ENCODE assay signal across 8 mouse cellular contexts in genomic region chr17:70755039-70755668, GRCm38 (mm10).
DNase-seq lines count a peak whose midpoint lies in the region; ATAC-seq lines count a peak whose summit lies in the region.

No protein-coding gene starts in this region.

- peak; percentile 78 for ATAC-seq in embryonic facial prominence, embryonic 15.5 days (ENCODE audit: insufficient number of reproducible peaks, low FRiP score, low TSS enrichment, low read depth)
- peak; percentile 51; the same call in 1 of the 2 replicates for ATAC-seq in heart, embryonic 11.5 days (replicated peaks; ENCODE audit: insufficient number of reproducible peaks, low FRiP score, low TSS enrichment)
- peak; percentile 59; the same call in 1 of the 2 replicates for ATAC-seq in kidney, embryonic 15.5 days (replicated peaks; ENCODE audit: low FRiP score)

- DNase-seq in 3T3-L1 (ENCODE audit: low read depth, low spot score) (peak; percentile 93), liver (peak; percentile 79)
- peak; percentile 93 for DNase-seq in adrenal gland, postnatal 36 days
- peak; percentile 37 to 66 for DNase-seq in monocyte, adult 2 months (ENCODE audit: low read depth in 1 of 2, low spot score in 2 of 2)
- peak; percentile 56 to 65 for DNase-seq in spleen, postnatal 14 days (ENCODE audit: low spot score in 2 of 2)

- H3K9me3 ChIP-seq in embryonic facial prominence, embryonic 15.5 days (replicated peaks), result no peaks in the 10 kb centered on the region
- no peaks in the 10 kb centered on the region for H3K9me3 ChIP-seq in heart, embryonic 11.5 days (replicated peaks; ENCODE audit: control insufficient read depth, low read length)
- no peaks in the 10 kb centered on the region for H3K9me3 ChIP-seq in kidney, embryonic 15.5 days (replicated peaks)

- no peaks in the 10 kb centered on the region for H3K36me3 ChIP-seq in embryonic facial prominence, embryonic 15.5 days
- no peaks in the 10 kb centered on the region for H3K36me3 ChIP-seq in heart, embryonic 11.5 days (ENCODE audit: control insufficient read depth, insufficient read depth, low read length)
- H3K36me3 ChIP-seq in kidney, embryonic 15.5 days, result no peaks in the 10 kb centered on the region

- peak overlapping the region; percentile 48 for H3K4me3 ChIP-seq in embryonic facial prominence, embryonic 15.5 days (replicated peaks)
- peak overlapping the region; percentile 44 for H3K4me3 ChIP-seq in heart, embryonic 11.5 days (ENCODE audit: low read depth, low read length)
- peak overlapping the region; percentile 46 for H3K4me3 ChIP-seq in kidney, embryonic 15.5 days (replicated peaks)

- no peaks in the 10 kb centered on the region for H3K27me3 ChIP-seq in embryonic facial prominence, embryonic 15.5 days
- no peaks in the 10 kb centered on the region; the same call in 1 of the 2 replicates for H3K27me3 ChIP-seq in heart, embryonic 11.5 days (ENCODE audit: control insufficient read depth, insufficient read depth, low read length)
- H3K27me3 ChIP-seq in kidney, embryonic 15.5 days, result no peaks in the 10 kb centered on the region

- H3K9ac ChIP-seq in embryonic facial prominence, embryonic 15.5 days, result peak overlapping the region; percentile 45
- H3K9ac ChIP-seq in heart, embryonic 11.5 days (ENCODE audit: low read depth, low read length), result peak overlapping the region; percentile 69
- peak overlapping the region; percentile 46 for H3K9ac ChIP-seq in kidney, embryonic 15.5 days

- peak overlapping the region; percentile 89 for H3K4me2 ChIP-seq in embryonic facial prominence, embryonic 15.5 days (replicated peaks)
- peak overlapping the region; percentile 86 for H3K4me2 ChIP-seq in heart, embryonic 11.5 days
- H3K4me2 ChIP-seq in kidney, embryonic 15.5 days, result peak overlapping the region; percentile 89

- H3K4me1 ChIP-seq in embryonic facial prominence, embryonic 15.5 days, result peaks cover 25% of the 10 kb centered on the region
- peaks cover 5% of the 10 kb centered on the region; the same call in 1 of the 2 replicates for H3K4me1 ChIP-seq in heart, embryonic 11.5 days (ENCODE audit: control insufficient read depth, insufficient read depth, low read length)
- peaks cover 59% of the 10 kb centered on the region for H3K4me1 ChIP-seq in kidney, embryonic 15.5 days

- WGBS in embryonic facial prominence, embryonic 15.5 days, result under 1% methylated on average over 22 of the region's 22 CpGs
- 1% methylated on average over 22 of the region's 22 CpGs for WGBS in heart, embryonic 11.5 days (ENCODE audit: insufficient replicate concordance)
- under 1% methylated on average over 22 of the region's 22 CpGs for WGBS in kidney, embryonic 15.5 days

- H3K27ac ChIP-seq in embryonic facial prominence, embryonic 15.5 days (replicated peaks), result peak overlapping the region; percentile 91
- H3K27ac ChIP-seq in heart, embryonic 11.5 days (ENCODE audit: low read depth, low read length), result peak overlapping the region; percentile 83
- peak overlapping the region; percentile 95 for H3K27ac ChIP-seq in kidney, embryonic 15.5 days

Comparison
In these comparisons a context has a peak if more than half of its experiments do, and no peak if none do; other contexts are left out.
1. Peak in every context shown above with its lines: DNase-seq, ATAC-seq, H3K4me3 ChIP-seq and H3K27ac ChIP-seq.